Mouse (Mus musculus) left cerebral cortex, postnatal 25 days (tissue): ENCODE measurements around the gene Sbno1. TPM values are rescaled to one million over a fixed set of nuclear protein-coding genes. Genes with fewer than 3 reads are reported as not detected.
"Not testable (repeated sequence)": the region's sequence is repeated elsewhere in the genome, so short reads cannot be mapped to it uniquely, and the experiment has no call there.

Experiments
- DNase-seq, 2 experiments: peaks; one replicate each; pipeline ENCODE4 v3.0.0; 2022; ENCODE audit warnings: low spot score in 2 of 2, mixed read lengths in 1 of 2
- intact Hi-C: fragments of 180-260 bp; cut with DNase I; formaldehyde crosslinking; loops from one replicate; pipeline ENCODE4 v1.15.1; 2025
- microRNA-seq, 2 experiments: library from miRNA; unstranded; fragments of <30 nt; microRNA quantifications; one replicate each; pipeline ENCODE4 v1.2.0; 2022
- total RNA-seq, 2 experiments: library from RNA; stranded (reverse); gene quantifications; 2 replicates each; pipeline ENCODE4 v1.2.3; 2021

Gene Sbno1
- total RNA-seq, 2 experiments from 2014 or later, result 162 to 174 TPM

GRCm38 (mm10) chr5:124351111-124351560, 74.7 kb downstream of the Sbno1 start:
- intact Hi-C loops, result no loop called here
- peak; percentile 73 to 89 for DNase-seq

- DNase-seq, result no peak
- intact Hi-C loops, result no loop called here
Measured at GRCm38 (mm10) chr5:124350350-124350749, 75.5 kb downstream of the Sbno1 start.

DNA sequence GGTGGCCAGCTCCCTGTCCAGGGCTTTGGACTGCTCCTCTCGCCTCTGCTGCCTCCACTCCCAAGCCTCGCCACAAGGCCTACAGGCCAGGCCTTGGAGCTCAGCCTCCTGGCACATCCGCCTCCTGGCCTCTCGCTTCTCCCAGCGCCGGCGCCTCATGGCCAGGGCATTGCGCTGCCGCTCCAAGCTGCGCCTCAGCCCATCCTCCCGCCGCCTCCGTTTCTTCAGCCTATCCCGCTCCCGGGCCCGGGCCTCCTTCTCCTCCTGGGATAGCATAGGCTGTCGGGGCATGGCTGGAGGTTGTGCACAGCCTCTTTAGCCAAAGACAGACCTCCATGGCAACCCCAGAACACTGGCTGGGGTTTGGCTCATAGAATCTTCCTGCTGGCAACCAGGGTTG, 76.6 kb downstream of the Sbno1 start:
- peak in 1 of 2 experiments; percentile 34 for DNase-seq
- intact Hi-C loops, result no loop called here

GRCm38 (mm10) chr5:124342897-124343296, 82.9 kb downstream of the Sbno1 start:
- DNase-seq, result peak in 1 of 2 experiments; percentile 41
- intact Hi-C loops, result no loop called here

DNA sequence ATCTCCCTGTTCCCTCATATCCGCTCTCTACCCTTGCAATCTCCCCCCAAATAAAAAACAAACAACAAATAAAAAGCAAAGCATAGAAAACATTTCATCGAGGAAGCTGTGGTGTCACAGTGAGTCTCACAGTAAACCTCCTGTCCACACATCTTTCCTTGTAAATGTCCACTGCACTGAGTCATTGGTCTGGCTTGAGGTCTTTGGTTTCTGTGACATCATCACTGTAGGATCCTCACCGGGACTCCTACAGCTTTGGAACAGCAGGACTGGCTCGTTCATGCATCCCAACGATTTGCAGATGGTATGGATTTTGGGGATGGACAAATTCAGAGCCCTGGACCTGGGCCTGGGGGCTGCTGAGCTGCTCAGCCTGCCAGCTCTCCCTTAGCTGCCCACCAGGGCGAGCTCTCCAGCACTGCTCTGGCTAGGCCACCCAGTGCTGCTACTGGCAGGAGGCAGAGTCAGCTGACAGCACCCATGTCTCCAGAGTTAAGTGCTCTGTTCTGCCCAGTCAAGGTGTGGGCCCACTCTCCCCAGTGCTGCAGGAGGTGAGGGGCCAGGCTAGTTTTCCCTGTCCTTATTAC, 84.0 kb downstream of the Sbno1 start:
- DNase-seq, intact Hi-C loops: not testable (repeated sequence)

GRCm38 (mm10) chr5:124338791-124339190, 87.0 kb downstream of the Sbno1 start:
- intact Hi-C loops, result no loop called here
- no peak for DNase-seq

- intact Hi-C loops, result no loop called here
- peak; percentile 54 to 88 for DNase-seq
Measured at GRCm38 (mm10) chr5:124337909-124338308, 87.9 kb downstream of the Sbno1 start.

DNA sequence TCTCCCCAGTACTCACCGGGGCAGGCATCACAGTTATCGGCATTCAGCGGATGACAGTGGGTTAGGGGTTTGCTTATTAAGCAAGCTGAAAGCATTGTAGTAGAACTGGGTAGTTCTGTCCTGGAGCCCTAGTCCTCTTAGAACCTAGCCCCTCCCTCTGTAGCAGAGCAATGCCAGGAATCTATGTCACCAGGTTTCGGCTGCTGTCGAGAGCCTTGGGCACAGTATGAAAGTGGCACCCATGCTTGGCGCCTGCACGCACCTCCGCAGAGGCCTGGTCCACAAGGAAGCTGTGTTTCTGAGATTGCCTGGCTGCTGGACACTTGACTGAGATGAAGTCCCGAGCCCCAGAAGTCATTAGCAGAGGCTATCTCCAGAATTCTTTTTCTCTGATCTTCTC, 88.7 kb downstream of the Sbno1 start:
- intact Hi-C loops, result no loop called here
- no peak for DNase-seq

DNA sequence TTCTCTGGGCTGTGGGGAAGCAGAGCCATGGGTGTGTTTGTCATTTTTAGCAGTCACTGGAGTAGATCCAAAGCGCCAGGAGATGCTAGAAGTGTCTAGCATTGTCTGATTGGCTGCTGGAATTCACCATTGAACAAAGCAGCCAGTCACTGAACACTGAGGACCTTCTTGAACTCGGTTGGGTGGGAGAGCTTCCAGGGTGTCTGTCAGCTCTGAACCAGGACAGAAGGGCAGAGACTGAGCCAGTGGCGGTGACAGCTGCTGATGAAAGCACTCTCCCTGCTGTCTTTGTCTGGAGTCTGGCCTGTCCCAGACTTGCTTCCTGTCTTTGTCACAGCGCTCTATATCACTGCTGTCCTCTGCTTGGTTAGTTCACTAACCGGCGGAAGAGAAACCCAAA, 91.4 kb downstream of the Sbno1 start:
- intact Hi-C loops, result no loop called here

GRCm38 (mm10) chr5:124330086-124330485, 95.7 kb downstream of the Sbno1 start:
- intact Hi-C loops, result no loop called here
- no peak for DNase-seq

More for the DNA sequence above, 91.4 kb downstream of the Sbno1 start:
- DNase-seq, result peak in 1 of 2 experiments; percentile 79

DNA sequence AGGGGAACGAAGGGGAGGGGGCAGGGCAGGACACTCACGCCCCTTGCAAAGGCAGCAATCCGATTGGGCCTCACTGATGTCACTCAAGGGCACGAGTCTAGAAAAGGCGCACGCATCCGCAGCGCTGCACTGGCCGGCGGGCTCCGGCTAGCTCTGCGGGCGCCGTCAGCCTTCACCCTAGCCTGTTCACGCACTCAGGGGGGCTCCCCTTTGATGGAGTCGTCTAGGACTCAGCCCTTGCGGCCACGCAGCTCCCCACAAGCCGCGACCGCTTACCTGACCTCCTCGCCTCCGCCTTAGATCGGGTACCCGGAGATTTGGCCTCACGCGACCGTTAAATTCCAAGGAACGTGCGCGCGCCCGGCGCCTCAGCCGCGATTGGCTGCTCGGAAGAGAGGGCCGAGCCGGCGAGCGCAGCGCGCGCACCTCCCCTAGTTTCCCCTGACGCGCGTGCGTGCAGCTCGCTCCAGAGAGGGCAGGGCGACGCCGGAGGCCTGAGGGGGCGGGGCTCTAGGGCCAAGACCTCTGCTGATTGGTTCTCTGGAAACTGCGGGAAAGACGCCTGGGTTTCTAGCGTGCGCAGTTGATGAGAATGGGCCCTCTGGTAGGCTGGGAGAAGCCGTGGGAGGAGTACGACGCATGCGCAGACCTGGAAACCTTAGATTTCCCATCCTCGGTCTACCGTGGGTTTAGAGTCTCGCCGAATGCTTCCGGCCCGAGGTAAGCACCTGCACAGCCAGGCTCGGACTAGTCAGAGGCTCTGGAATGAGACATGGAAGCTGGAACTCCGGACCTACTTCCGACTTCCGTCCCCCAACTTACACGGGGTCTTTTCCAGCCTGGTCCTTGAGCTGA, 98.1 kb downstream of the Sbno1 start, which contains the start of the genes Mphosph9 and 2810006K23Rik:
Mphosph9 (minus strand) TSS at position 463 of the 855 bp plus-strand sequence.
2810006K23Rik (plus strand) TSS at position 580 of the 855 bp plus-strand sequence.
- intact Hi-C loops, result no loop called here
- DNase-seq, result peak; percentile 99 to 100

DNA sequence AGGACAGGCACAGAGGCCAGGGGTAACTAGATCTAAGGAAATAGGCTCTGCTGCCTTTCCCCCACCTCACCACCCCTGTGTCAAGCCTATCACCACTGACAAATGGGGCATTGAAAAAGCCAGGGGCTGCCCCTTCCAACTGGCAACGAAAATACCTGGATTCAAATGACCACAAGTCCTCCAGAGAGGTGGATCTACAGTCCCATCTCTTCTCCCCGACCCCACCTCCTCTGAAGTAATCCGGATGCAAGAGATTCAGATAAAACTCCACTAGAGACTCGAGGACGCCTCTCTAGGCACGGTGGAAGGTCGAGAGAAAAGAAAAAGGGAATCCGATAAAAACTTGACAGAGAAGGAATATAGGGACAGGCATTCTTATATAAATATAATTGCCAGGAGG, 99.0 kb downstream of the Sbno1 start:
- no peak for DNase-seq
- intact Hi-C loops, result no loop called here

Small RNAs within 50 kb of the gene (microRNA-seq; reads per million reads assigned to microRNA genes)
- 1.0 to 1.5 reads per million in 2 experiments for gene Gm27486

Other genes starting within 250 kb of the Sbno1 start
- gene Pitpnm2, start 176.2 kb downstream of the Sbno1 start, total RNA-seq, result 100 to 1,000 TPM; 275 to 292 TPM
- 10 to 100 TPM; 17.5 to 23.1 TPM for gene Mphosph9, start 98.0 kb downstream of the Sbno1 start, total RNA-seq
- 10 to 100 TPM; 16.4 to 17.5 TPM for gene 2810006K23Rik, start 97.9 kb downstream of the Sbno1 start, total RNA-seq
- gene Cdk2ap1, start 62.9 kb downstream of the Sbno1 start, total RNA-seq, result 100 to 1,000 TPM; 154 to 177 TPM
- 10 to 100 TPM; 57.6 to 66.0 TPM for gene Kmt5a, start 13.9 kb upstream of the Sbno1 start, total RNA-seq
- 10 to 100 TPM; 18.6 to 19.7 TPM for gene Rilpl2, start 52.4 kb upstream of the Sbno1 start, total RNA-seq
- 10 to 100 TPM; 21.0 to 27.2 TPM for gene Snrnp35, start 57.1 kb upstream of the Sbno1 start, total RNA-seq
- gene Rilpl1, start 105.4 kb upstream of the Sbno1 start, total RNA-seq, result 10 to 100 TPM; 75.2 to 95.7 TPM
- gene Tmed2, start 114.7 kb upstream of the Sbno1 start, total RNA-seq, result 100 to 1,000 TPM in 1 of 2 experiments, 10 to 100 TPM in 1; 96.4 to 113 TPM
- 10 to 100 TPM; 22.0 to 27.9 TPM for gene Ddx55, start 126.9 kb upstream of the Sbno1 start, total RNA-seq
- gene Eif2b1, start 153.1 kb upstream of the Sbno1 start, total RNA-seq, result 10 to 100 TPM; 31.3 to 31.7 TPM
- 10 to 100 TPM; 26.6 to 30.5 TPM for gene Gtf2h3, start 153.1 kb upstream of the Sbno1 start, total RNA-seq
- gene Atp6v0a2, start 202.6 kb upstream of the Sbno1 start, total RNA-seq, result 10 to 100 TPM; 64.2 to 65.2 TPM